Mouse (Mus musculus) bone marrow, adult 2 months (tissue): ENCODE results near the gene Fbxw21.

Experiments used
- CTCF ChIP-seq: fragments of 200-500 bp; IDR thresholded peaks from 2 replicates; pipeline ENCODE4 v1.5.1; 2011; ENCODE audit warnings: low read length, control low read depth; ENCODE audit not compliant: control insufficient read depth, insufficient read depth
- POLR2A ChIP-seq: fragments of 200-500 bp; IDR thresholded peaks from 2 replicates; pipeline ENCODE4 v1.6.1; 2011; ENCODE audit warnings: low read depth, mild to moderate bottlenecking, control low read depth, low read length, borderline replicate concordance; ENCODE audit not compliant: control insufficient read depth

GRCm38 (mm10) chr9:109111101-109111500, 50.7 kb downstream of the Fbxw21 start:
- no peak for TF ChIP-seq POLR2A
- no peak for TF ChIP-seq CTCF
